Mouse (Mus musculus) B cell, adult (primary cell): ENCODE measurements around the gene Atp2b1. TPM values are rescaled to one million over a fixed set of nuclear protein-coding genes. Genes with fewer than 3 reads are reported as not detected.

ENCODE experiments used
- total RNA-seq: library from RNA; stranded (reverse); gene quantifications from 4 replicates; pipeline ENCODE4 v1.2.4, GENCODE M21; 2023; ENCODE audit not compliant: inconsistent age

Gene Atp2b1
- total RNA-seq: 122 to 142 TPM (median 132 TPM) in 4 replicates

GRCm38 (mm10) chr10:98913961-98914809, at the start of gene Atp2b1:
Atp2b1 (plus strand) TSS chr10:98914406.

Other genes with a start within 250 kb of the Atp2b1 start
- gene Poc1b, start 192.6 kb downstream of the Atp2b1 start, total RNA-seq: 17.4 to 20.7 TPM (median 18.7 TPM) in 4 replicates
- gene Galnt4, start 193.8 kb downstream of the Atp2b1 start, total RNA-seq: 11.3 to 13.6 TPM (median 12.9 TPM) in 4 replicates
- gene Phxr2, start 211.9 kb downstream of the Atp2b1 start, total RNA-seq: 0.75 TPM in 1 of 4 replicates, not detected in the others